Mouse (Mus musculus): ENCODE measurements around the gene Pald1. TPM values are rescaled to one million over a fixed set of nuclear protein-coding genes. Genes with fewer than 3 reads are reported as not detected.

Pald1 gene
- total RNA-seq (2022): 10 to 100 TPM; 12.8 to 22.5 (median 17.9) TPM

GRCm38 (mm10) chr10:61383021-61383714 is at the start of gene Pald1:
Pald1 (minus strand) TSS chr10:61383530.
- peak in 1 of 2 experiments; percentile 30 for DNase-seq (ENCODE audit: low spot score in 2 of 2)

- peak; percentile 58 to 62 for DNase-seq (ENCODE audit: low spot score in 2 of 2)
These were observed 48.0 kb upstream of the Pald1 start for GRCm38 (mm10) chr10:61431375-61431774.

- no peak for DNase-seq (ENCODE audit: low spot score in 2 of 2)
These were observed 45.7 kb upstream of the Pald1 start for GRCm38 (mm10) chr10:61429043-61429442.

- no peak for DNase-seq (ENCODE audit: low spot score in 2 of 2)
These were observed 45.1 kb upstream of the Pald1 start for GRCm38 (mm10) chr10:61428416-61428815.

- DNase-seq (ENCODE audit: low spot score in 2 of 2): no peak
These were observed 44.6 kb upstream of the Pald1 start for GRCm38 (mm10) chr10:61427951-61428350.

GRCm38 (mm10) chr10:61426251-61426757 is 43.0 kb upstream of the Pald1 start:
- DNase-seq (ENCODE audit: low spot score in 2 of 2): no peak

- no peak for DNase-seq (ENCODE audit: low spot score in 2 of 2)
These were observed 41.7 kb upstream of the Pald1 start for GRCm38 (mm10) chr10:61425047-61425446.

GRCm38 (mm10) chr10:61424500-61424899 is 41.2 kb upstream of the Pald1 start:
- DNase-seq (ENCODE audit: low spot score in 2 of 2): no peak

- DNase-seq (ENCODE audit: low spot score in 2 of 2): no peak
These were observed 40.0 kb upstream of the Pald1 start for GRCm38 (mm10) chr10:61423289-61423688.

GRCm38 (mm10) chr10:61422861-61423260 is 39.5 kb upstream of the Pald1 start:
- DNase-seq (ENCODE audit: low spot score in 2 of 2): no peak

GRCm38 (mm10) chr10:61420011-61420410 is 36.7 kb upstream of the Pald1 start:
- DNase-seq (ENCODE audit: low spot score in 2 of 2): no peak

- no peak for DNase-seq (ENCODE audit: low spot score in 2 of 2)
These were observed 35.8 kb upstream of the Pald1 start for GRCm38 (mm10) chr10:61419146-61419545.

GRCm38 (mm10) chr10:61418131-61418900 is 35.0 kb upstream of the Pald1 start:
- DNase-seq (ENCODE audit: low spot score in 2 of 2): no peak

GRCm38 (mm10) chr10:61417672-61418071 is 34.3 kb upstream of the Pald1 start, which contains the start of gene Nodal:
Nodal (plus strand) TSS chr10:61417972.
- DNase-seq (ENCODE audit: low spot score in 2 of 2): no peak

- DNase-seq (ENCODE audit: low spot score in 2 of 2): no peak
These were observed 33.7 kb upstream of the Pald1 start for GRCm38 (mm10) chr10:61417046-61417445.

- DNase-seq (ENCODE audit: low spot score in 2 of 2): no peak
These were observed 33.2 kb upstream of the Pald1 start for GRCm38 (mm10) chr10:61416561-61416960.

- DNase-seq (ENCODE audit: low spot score in 2 of 2): no peak
These were observed 32.6 kb upstream of the Pald1 start for GRCm38 (mm10) chr10:61415890-61416289.

- no peak for DNase-seq (ENCODE audit: low spot score in 2 of 2)
These were observed 31.9 kb upstream of the Pald1 start for GRCm38 (mm10) chr10:61415240-61415639.

GRCm38 (mm10) chr10:61412910-61413625 is 29.7 kb upstream of the Pald1 start:
- DNase-seq (ENCODE audit: low spot score in 2 of 2): no peak

GRCm38 (mm10) chr10:61410193-61410592 is 26.9 kb upstream of the Pald1 start:
- DNase-seq (ENCODE audit: low spot score in 2 of 2): no peak

GRCm38 (mm10) chr10:61409776-61410175 is 26.4 kb upstream of the Pald1 start:
- DNase-seq (ENCODE audit: low spot score in 2 of 2): no peak

GRCm38 (mm10) chr10:61405958-61406357 is 22.6 kb upstream of the Pald1 start:
- no peak for DNase-seq (ENCODE audit: low spot score in 2 of 2)
